Mouse (Mus musculus): Measurements from ENCODE around the gene Ttc27.

DNA sequence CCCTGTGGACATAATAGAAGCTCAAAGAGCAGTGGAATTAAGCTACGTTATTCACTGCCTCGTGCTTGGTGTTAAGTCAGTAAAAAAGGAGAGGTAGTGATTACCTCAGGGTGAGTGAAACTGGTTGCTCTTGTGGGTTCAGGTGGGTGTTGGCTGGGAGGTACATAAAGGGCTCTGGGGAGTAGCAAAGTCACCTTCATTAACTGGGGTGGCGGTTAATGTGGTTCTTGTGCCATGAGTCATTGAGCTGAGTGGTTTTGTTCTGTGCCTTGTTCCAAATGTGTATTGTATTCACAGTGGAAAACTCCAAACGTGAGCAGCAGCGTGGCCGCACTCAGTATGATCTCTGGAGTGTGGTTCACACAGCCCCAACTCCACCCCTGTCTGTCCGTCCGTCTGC lies 152.0 kb downstream of the Ttc27 start:
- TF ChIP-seq CTCF (IDR thresholded peaks at IDR 0.05; ENCODE audit: extremely low read depth, insufficient read length, insufficient replicate concordance, low read depth, low read length) (no peak), POLR2A (IDR thresholded peaks at IDR 0.05; ENCODE audit: low read depth, low read length) (no peak)

Data from small intestine, adult 2 months (tissue).